Mouse (Mus musculus): ENCODE data around the gene Txnip.

DNA sequence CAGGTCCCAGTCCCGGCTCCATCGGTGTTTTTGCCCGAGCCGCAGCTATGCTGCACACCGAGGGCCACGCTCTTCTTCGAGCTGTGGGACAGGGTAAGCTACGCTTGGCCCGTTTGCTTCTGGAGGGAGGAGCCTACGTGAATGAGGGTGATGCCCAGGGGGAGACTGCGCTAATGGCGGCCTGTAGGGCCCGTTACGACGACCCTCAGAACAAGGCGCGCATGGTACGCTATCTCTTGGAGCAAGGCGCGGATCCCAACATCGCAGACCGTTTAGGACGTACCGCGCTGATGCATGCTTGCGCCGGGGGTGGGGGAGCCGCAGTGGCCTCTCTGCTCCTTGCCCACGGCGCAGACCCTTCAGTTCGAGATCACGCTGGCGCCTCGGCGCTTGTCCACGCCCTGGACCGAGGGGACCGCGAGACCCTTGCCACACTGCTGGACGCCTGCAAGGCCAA, 39.7 kb downstream of the Txnip start:
- TF ChIP-seq CTCF (IDR thresholded peaks at IDR 0.05; ENCODE audit: insufficient read depth, low read depth, low read length) (no peak), POLR2A (IDR thresholded peaks at IDR 0.05; ENCODE audit: insufficient read depth, low read depth, low read length) (peak; percentile 17; the same call in 1 of the 2 replicates)
